Mouse (Mus musculus): ENCODE data around the gene Wnt5b. TPM values are rescaled to one million over a fixed set of nuclear protein-coding genes. Genes with fewer than 3 reads are reported as not detected.

Wnt5b gene
- total RNA-seq, 2 experiments from 2014 or later = 0.64 to 1.6 TPM

GRCm38 (mm10) chr6:119529659-119530058 lies 14.5 kb downstream of the Wnt5b start:
- DNase-seq = no peak
- intact Hi-C loops (cut with DNase I) = no loop called here

- intact Hi-C loops (cut with DNase I) = no loop called here
- DNase-seq = no peak
Observed at GRCm38 (mm10) chr6:119526498-119526897, 17.6 kb downstream of the Wnt5b start.

- no peak for DNase-seq
- intact Hi-C loops (cut with DNase I) = no loop called here
Observed at GRCm38 (mm10) chr6:119521931-119522391, 22.2 kb downstream of the Wnt5b start.

- intact Hi-C loops (cut with DNase I) = no loop called here
- no peak for DNase-seq
Observed at GRCm38 (mm10) chr6:119521482-119521900, 22.7 kb downstream of the Wnt5b start.

- no peak for DNase-seq
- intact Hi-C loops (cut with DNase I) = no loop called here
Observed at GRCm38 (mm10) chr6:119520731-119521130, 23.4 kb downstream of the Wnt5b start.

GRCm38 (mm10) chr6:119514085-119514484 lies 30.1 kb downstream of the Wnt5b start:
- no peak for DNase-seq
- intact Hi-C loops (cut with DNase I) = no loop called here

- DNase-seq = no peak
- intact Hi-C loops (cut with DNase I) = no loop called here
Observed at GRCm38 (mm10) chr6:119513452-119513851, 30.7 kb downstream of the Wnt5b start.

GRCm38 (mm10) chr6:119512701-119513100 lies 31.4 kb downstream of the Wnt5b start:
- DNase-seq = no peak
- intact Hi-C loops (cut with DNase I) = no loop called here

GRCm38 (mm10) chr6:119509437-119510037 lies 34.6 kb downstream of the Wnt5b start:
- intact Hi-C loops (cut with DNase I) = no loop called here
- DNase-seq = no peak

- DNase-seq = no peak
- intact Hi-C loops (cut with DNase I) = no loop called here
Observed at GRCm38 (mm10) chr6:119508634-119509375, 35.3 kb downstream of the Wnt5b start.

- no peak for DNase-seq
- intact Hi-C loops (cut with DNase I) = no loop called here
Observed at GRCm38 (mm10) chr6:119508221-119508620, 35.9 kb downstream of the Wnt5b start.

- DNase-seq = no peak
- intact Hi-C loops (cut with DNase I) = no loop called here
Observed at GRCm38 (mm10) chr6:119505525-119506225, 38.5 kb downstream of the Wnt5b start.

GRCm38 (mm10) chr6:119504756-119505155 lies 39.4 kb downstream of the Wnt5b start:
- intact Hi-C loops (cut with DNase I) = no loop called here
- DNase-seq = no peak

GRCm38 (mm10) chr6:119502031-119502430 lies 42.1 kb downstream of the Wnt5b start:
- no peak for DNase-seq
- intact Hi-C loops (cut with DNase I) = no loop called here

- intact Hi-C loops (cut with DNase I) = no loop called here
- DNase-seq = no peak
Observed at GRCm38 (mm10) chr6:119500086-119500485, 44.1 kb downstream of the Wnt5b start.

GRCm38 (mm10) chr6:119499271-119499670 lies 44.9 kb downstream of the Wnt5b start:
- peak in 1 of 2 experiments; percentile 24 for DNase-seq
- intact Hi-C loops (cut with DNase I) = loop anchor here (10.0 kb wide), 1 partner anchor 706 kb away; no protein-coding TSS in a partner anchor

- intact Hi-C loops (cut with DNase I) = loop anchor here (5.0 to 10.0 kb wide), 3 partner anchors 50 to 712 kb away; partner anchors contain the start of gene Wnt5b
- no peak for DNase-seq
Observed at GRCm38 (mm10) chr6:119492630-119493014, 51.5 kb downstream of the Wnt5b start.

GRCm38 (mm10) chr6:119491997-119492629 lies 52.0 kb downstream of the Wnt5b start:
- DNase-seq = no peak
- intact Hi-C loops (cut with DNase I) = loop anchor here (5.0 to 10.0 kb wide), 3 partner anchors 50 to 713 kb away; partner anchors contain the start of gene Wnt5b

GRCm38 (mm10) chr6:119491006-119491405 lies 53.1 kb downstream of the Wnt5b start:
- no peak for DNase-seq
- intact Hi-C loops (cut with DNase I) = loop anchor here (5.0 to 10.0 kb wide), 3 partner anchors 51 to 714 kb away; partner anchors contain the start of gene Wnt5b

- intact Hi-C loops (cut with DNase I) = loop anchor here (5.0 to 10.0 kb wide), 3 partner anchors 52 to 714 kb away; partner anchors contain the start of gene Wnt5b
- no peak for DNase-seq
Observed at GRCm38 (mm10) chr6:119490549-119490948, 53.6 kb downstream of the Wnt5b start.
